Mouse (Mus musculus) spleen, adult 2 months (tissue): ENCODE data around the gene Mgat3. TPM values are rescaled to one million over a fixed set of nuclear protein-coding genes. Genes with fewer than 3 reads are reported as not detected.

Source experiments
- DNase-seq, 2 experiments: peaks; one replicate each; pipeline versions ENCODE4 v3.0.0 to v3.0.0-alpha.2; 2012 to 2021; ENCODE audit warnings: low spot score in 2 of 2, low read depth in 1 of 2
- H3K27ac ChIP-seq: fragments of 200-500 bp; 2 replicates; pipeline ENCODE4 v1.5.1; 2012; ENCODE audit warnings: low read length, inconsistent platforms; ENCODE audit not compliant: insufficient read depth
- H3K27me3 ChIP-seq: fragments of 200-500 bp; 2 replicates; pipeline ENCODE4 v1.6.1; 2012; ENCODE audit warnings: mild to moderate bottlenecking, moderate library complexity, low read length, inconsistent platforms; ENCODE audit not compliant: control insufficient read depth, insufficient read depth
- H3K36me3 ChIP-seq: fragments of 200-500 bp; 2 replicates; pipeline ENCODE4 v1.6.1; 2012; ENCODE audit warnings: mild to moderate bottlenecking, low read length, inconsistent platforms; ENCODE audit not compliant: control insufficient read depth, insufficient read depth
- H3K4me1 ChIP-seq: fragments of 200-500 bp; 2 replicates; pipeline ENCODE4 v1.6.1; 2011; ENCODE audit warnings: inconsistent platforms; ENCODE audit not compliant: control insufficient read depth, insufficient read depth, insufficient read length
- H3K4me3 ChIP-seq: fragments of 200-500 bp; 2 replicates; pipeline ENCODE4 v1.5.1; 2011; ENCODE audit warnings: mild to moderate bottlenecking, inconsistent platforms; ENCODE audit not compliant: insufficient read depth, insufficient read length; ENCODE audit errors: extremely low read depth
- CTCF ChIP-seq: fragments of 200-500 bp; IDR thresholded peaks from 2 replicates; pipeline ENCODE4 v1.5.1; 2011; ENCODE audit warnings: mild to moderate bottlenecking, inconsistent platforms; ENCODE audit not compliant: insufficient read depth, insufficient read length, insufficient replicate concordance; ENCODE audit errors: extremely low read depth
- POLR2A ChIP-seq: fragments of 200-500 bp; IDR thresholded peaks from 2 replicates; pipeline ENCODE4 v1.6.1; 2011; ENCODE audit warnings: low read depth, low read length, inconsistent platforms
- WGBS: fragments of 180-500 bp; shearing (Covaris S2); methylation state at CpG from one replicate; pipeline ENCODE4 v1.1.7; 2018; 5-methylcytosine and 5-hydroxymethylcytosine counted together
- polyA plus RNA-seq: library from polyadenylated mRNA; depleted of rRNA; stranded (reverse); fragments of >200 nt; gene quantifications from 2 replicates; pipeline ENCODE4 v1.2.3, GENCODE M21; 2012

Gene Mgat3
- polyA plus RNA-seq, 1 experiment: 2.9 TPM

- Histone ChIP-seq H3K27ac (no peak overlapping the region), H3K36me3 (no peaks in the 10 kb centered on the region), H3K4me1 (peaks cover 3% of the 10 kb centered on the region; the same call in 1 of the 2 replicates), H3K4me3 (no peak overlapping the region), H3K27me3 (no peaks in the 10 kb centered on the region)
- no peak for TF ChIP-seq POLR2A
- no peak for TF ChIP-seq CTCF
- 85% methylated on average over 4 of the region's 4 CpGs for WGBS
- DNase-seq: no peak
Observed at GRCm38 (mm10) chr15:80190075-80190474, 16.6 kb downstream of the Mgat3 start.

- Histone ChIP-seq H3K4me1 (peaks cover 3% of the 10 kb centered on the region; the same call in 1 of the 2 replicates), H3K27me3 (no peaks in the 10 kb centered on the region), H3K27ac (no peak overlapping the region), H3K4me3 (no peak overlapping the region), H3K36me3 (no peaks in the 10 kb centered on the region)
- 64% methylated on average over 8 of the region's 8 CpGs for WGBS
- no peak for DNase-seq
- TF ChIP-seq POLR2A (no peak), CTCF (no peak)
Observed at GRCm38 (mm10) chr15:80191585-80192245, 18.2 kb downstream of the Mgat3 start.

GRCm38 (mm10) chr15:80192246-80192585 is 18.7 kb downstream of the Mgat3 start:
- H3K27me3 ChIP-seq: no peaks in the 10 kb centered on the region
- DNase-seq: peak in 1 of 2 experiments; percentile 36
- no peaks in the 10 kb centered on the region for H3K36me3 ChIP-seq

GRCm38 (mm10) chr15:80192847-80193246 is 19.3 kb downstream of the Mgat3 start:
- Histone ChIP-seq H3K36me3 (no peaks in the 10 kb centered on the region), H3K4me1 (peaks cover 3% of the 10 kb centered on the region; the same call in 1 of the 2 replicates), H3K27ac (no peak overlapping the region), H3K4me3 (no peak overlapping the region), H3K27me3 (no peaks in the 10 kb centered on the region)
- no peak for DNase-seq
- 49% methylated on average over 7 of the region's 7 CpGs for WGBS
- TF ChIP-seq POLR2A (no peak), CTCF (no peak)

More at GRCm38 (mm10) chr15:80192246-80192585, 18.7 kb downstream of the Mgat3 start:
- WGBS: 46% methylated on average over 6 of the region's 6 CpGs
- no peak for TF ChIP-seq CTCF
- TF ChIP-seq POLR2A: no peak
- Histone ChIP-seq H3K27ac (no peak overlapping the region), H3K4me3 (no peak overlapping the region), H3K4me1 (peaks cover 3% of the 10 kb centered on the region; the same call in 1 of the 2 replicates)

GRCm38 (mm10) chr15:80199556-80199955 is 26.0 kb downstream of the Mgat3 start:
- Histone ChIP-seq H3K27ac (no peak overlapping the region), H3K4me1 (no peaks in the 10 kb centered on the region), H3K27me3 (no peaks in the 10 kb centered on the region), H3K36me3 (no peaks in the 10 kb centered on the region), H3K4me3 (no peak overlapping the region)
- DNase-seq: no peak
- WGBS: 97% methylated on average over 2 of the region's 2 CpGs
- TF ChIP-seq CTCF (no peak), POLR2A (no peak)

GRCm38 (mm10) chr15:80202111-80202775 is 28.7 kb downstream of the Mgat3 start:
- no peak overlapping the region for H3K27ac ChIP-seq
- 80% methylated on average over 6 of the region's 6 CpGs for WGBS

GRCm38 (mm10) chr15:80203406-80203805 is 29.9 kb downstream of the Mgat3 start:
- Histone ChIP-seq H3K4me1 (no peaks in the 10 kb centered on the region), H3K27ac (no peak overlapping the region), H3K4me3 (no peak overlapping the region), H3K36me3 (no peaks in the 10 kb centered on the region), H3K27me3 (no peaks in the 10 kb centered on the region)
- TF ChIP-seq CTCF (no peak), POLR2A (no peak)
- peak in 1 of 2 experiments; percentile 19 for DNase-seq
- 25% methylated on average over 4 of the region's 4 CpGs for WGBS

More at GRCm38 (mm10) chr15:80202111-80202775, 28.7 kb downstream of the Mgat3 start:
- no peaks in the 10 kb centered on the region for H3K36me3 ChIP-seq
- H3K27me3 ChIP-seq: no peaks in the 10 kb centered on the region
- TF ChIP-seq CTCF: no peak
- no peak for DNase-seq
- H3K4me1 ChIP-seq: no peaks in the 10 kb centered on the region
- H3K4me3 ChIP-seq: no peak overlapping the region
